Mouse (Mus musculus) mouse trophoblast stem cell (cell line): Measurements from ENCODE around the gene Tmem184b.

Experiments used
- in situ Hi-C, 2 experiments: fragments of 300-500 bp; cut with MseI, MboI; formaldehyde crosslinking; loops; 2 replicates in 1 of 2; 3 replicates in 1 of 2; pipeline ENCODE4 v1.15.1; 2025

Tmem184b gene

DNA sequence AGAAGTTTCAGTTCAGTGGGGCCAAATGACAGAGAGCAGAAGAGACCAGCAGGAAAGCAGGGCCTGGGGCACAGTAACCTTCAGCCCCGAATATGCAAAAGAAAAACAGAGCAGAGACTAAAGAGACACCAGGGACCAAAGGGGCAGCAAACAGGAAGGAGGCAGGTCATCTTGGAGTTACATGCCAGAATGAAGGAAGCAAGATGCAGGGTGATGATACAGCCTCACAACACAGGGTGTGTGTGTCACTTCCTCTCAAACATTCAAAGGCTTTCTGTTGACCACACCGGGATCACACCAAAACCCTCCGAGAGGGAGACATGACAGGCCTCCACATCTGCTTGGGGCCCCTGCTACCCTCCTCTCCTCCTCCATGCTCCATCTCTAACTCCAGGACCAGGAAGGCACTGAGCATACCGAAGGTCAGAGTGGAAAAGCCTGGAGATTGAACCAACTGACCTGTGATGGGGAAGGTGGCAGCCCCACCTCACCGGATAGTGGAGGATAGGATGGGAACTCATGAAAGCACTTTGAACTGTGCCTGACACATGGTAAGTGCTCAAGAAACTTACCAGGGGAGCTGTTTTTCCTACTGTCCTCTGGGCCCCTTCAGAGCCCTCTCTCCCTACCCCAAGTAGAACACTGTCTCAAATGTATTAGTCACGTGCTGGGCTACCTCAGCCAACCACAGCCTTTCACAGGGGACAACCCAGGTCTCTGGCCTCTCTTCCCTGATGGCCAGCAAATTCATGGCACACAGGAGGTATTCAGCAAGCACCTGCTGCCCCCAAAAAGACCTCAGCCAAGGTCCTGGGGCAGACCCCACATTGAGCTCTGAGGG, 3.0 kb downstream of the Tmem184b start:
- in situ Hi-C loops: no loop called here

DNA sequence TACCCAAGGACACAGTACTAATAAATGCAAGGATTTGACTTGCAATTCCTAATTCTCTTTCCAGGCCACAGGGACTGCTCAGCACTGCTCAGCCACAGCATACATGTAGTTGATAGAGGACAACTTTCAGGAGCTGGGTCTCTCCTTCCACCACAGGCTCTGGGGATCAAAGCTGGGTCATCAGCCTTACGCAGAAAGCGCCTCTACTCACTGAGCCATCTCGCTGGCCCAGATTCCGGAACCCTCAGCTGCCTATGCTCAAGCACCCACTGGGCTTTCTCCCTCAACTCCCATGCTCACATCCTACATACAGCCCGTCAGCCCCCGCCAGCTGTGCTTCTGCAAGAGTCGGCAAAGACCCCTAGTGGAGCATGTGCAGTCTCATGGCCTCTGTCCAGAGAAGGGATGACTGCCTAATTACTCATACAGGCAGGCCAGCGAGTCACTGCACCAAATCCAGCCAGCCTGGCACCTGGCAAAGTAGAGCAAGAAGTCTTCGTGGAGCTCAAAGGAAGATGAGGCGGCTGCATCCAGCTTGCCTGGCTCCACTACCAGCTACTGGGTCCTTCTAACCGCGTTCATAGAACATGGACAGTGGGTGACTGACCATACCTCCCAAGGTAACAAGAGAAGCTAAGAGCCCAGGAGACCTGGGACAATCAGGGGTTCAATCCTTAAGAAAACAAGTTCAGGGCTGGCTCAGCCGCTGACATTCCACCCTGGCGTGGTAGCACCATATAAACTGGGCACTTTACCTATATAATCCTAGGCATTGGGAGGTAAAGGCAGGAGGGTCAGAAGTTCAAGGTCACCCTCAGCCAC, 3.9 kb downstream of the Tmem184b start:
- in situ Hi-C loops: no loop called here

DNA sequence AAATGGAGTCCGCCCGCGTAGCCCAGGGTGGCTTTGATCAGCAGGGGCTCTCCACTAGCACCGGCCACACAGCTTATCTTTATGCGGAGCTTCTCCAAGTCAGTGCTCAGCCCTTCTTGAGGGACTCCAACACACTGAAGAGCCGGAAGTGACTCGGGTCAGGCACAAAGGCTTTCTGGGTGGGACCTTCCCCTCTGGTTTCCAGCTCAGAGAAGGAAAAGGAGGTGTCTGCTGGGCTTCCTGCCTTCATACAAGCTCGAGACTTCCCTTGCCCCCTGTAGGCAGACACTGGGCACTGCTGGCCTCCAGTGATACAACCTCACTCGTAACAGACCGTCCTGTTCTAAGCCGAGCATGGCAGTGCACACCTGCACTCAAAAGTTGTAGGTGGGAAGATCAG, 6.6 kb downstream of the Tmem184b start:
- in situ Hi-C loops: no loop called here

DNA sequence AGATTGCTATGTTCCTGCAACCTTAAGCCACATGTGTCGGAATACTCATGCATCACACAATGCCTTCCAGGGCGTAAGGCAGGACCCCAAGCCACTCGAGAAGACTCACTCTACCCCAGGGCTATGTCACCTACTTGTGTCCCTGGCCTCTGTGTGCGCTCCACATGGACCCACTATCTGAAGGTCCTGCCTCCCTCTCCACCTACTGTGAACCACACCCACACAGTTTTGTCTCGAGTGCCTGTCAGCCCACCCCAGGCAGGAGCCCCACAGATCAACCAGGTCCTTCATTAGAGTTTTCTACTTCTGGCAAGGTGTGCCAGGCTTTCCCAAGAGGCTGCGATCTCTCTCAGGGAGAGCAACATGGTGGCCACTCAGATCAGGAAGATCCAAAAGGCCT, 8.1 kb downstream of the Tmem184b start:
- in situ Hi-C loops: no loop called here

DNA sequence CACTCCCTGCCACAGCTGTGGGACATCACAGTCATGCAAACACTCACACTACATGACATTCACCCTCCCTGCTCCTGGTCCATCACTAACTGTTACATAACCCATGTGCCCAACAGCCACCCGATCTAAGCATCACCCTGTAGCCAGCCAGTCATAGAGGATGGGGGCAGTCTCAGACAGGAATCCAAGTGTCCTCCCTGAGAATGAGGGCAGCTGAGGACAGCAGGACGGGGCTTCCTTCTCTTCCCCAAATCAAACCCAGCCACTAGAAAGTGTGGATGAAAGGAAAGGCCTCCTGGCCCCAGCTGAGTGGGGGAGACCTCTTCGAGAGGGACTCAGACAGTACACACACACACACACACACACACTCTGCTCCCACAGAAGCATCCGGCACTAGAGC, 8.5 kb downstream of the Tmem184b start:
- in situ Hi-C loops: no loop called here

DNA sequence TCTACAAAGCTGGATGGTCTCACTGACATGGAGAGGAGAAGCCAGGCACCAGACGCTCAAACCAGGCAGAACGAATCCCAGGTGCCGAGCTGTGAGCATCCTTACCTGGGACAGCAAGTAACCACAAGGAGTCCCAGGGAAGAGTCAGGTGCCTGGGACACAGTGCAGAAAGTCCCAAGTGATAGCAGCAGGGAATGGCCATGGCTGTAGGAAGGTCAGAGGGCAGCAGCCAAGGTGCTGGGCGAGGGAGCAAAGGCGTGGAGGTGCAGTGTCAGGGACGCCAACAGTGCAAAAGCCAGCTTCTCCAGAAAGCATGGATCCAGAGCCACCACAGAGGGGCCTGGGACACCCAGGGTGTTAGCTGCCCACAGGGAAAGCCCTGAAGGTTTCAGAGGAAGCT, 10.3 kb downstream of the Tmem184b start:
- in situ Hi-C loops: no loop called here

DNA sequence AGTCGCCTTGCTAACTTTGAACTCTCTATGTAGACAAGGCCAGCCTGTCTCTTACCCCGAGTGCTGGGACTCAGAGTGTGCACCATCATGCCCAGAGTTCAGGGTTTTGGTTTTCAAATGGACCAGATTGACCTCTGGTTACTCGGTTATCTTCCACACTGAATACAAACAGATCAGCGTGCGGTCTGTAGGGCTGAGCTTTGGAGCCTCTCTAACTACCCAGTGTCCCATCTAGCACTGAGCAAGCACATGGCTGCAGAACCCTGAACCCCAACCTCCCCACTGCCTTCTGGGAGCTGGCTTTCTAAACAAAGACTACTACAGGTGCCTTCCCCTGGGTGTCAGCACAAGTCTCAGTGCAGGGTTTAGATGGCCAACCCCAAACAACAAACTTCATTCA, 10.8 kb downstream of the Tmem184b start:
- in situ Hi-C loops: no loop called here

DNA sequence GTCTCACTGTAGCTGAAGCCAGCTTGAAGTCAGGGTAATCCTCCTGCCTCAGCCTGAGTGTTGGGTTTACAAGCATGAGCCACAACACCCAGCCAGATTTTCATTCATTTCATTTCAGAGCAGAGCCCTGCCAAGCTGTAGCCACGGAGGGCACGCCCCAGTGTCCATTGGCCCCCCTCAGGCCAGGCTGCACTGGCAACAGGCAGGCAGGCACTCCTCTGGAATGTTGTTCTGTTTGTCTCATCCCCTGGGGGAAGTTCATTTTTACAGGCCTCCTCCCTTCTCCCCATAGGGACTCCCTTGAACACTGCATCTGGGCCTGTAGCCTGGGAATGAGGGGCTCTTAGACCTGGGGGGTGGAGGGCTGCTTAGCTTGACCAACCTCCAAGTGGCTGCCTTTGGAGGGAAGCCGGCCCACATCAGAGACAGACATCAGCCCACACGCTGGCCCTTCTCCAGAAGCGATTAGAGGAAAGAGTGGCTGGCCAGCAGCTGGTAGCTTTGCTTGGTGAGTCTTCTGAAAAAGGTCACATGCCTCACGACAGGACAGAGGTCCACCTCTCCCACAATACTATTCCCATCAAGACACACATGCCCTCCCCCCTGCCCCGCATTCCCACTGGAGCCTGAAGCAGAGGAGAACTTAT, 11.8 kb downstream of the Tmem184b start:
- in situ Hi-C loops: no loop called here

DNA sequence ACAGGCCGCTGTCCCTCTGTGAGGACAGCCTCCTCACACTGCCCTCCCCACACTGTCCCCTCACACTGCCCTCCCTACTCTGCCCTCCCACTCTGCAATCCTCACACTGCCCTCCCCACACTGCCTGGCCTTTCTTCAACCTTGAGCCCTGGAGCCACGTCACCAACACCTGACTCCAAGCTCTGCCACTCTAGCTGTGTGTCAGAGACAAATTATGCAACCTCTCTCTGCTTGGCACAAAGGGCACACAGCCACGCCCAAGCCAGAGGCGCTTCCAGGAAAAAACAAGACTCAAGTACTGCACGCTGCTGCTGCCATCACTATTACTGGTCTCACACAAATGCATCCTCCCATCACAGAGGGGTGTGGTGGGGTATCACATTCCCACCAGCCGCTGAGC, 12.9 kb downstream of the Tmem184b start:
- in situ Hi-C loops: no loop called here

DNA sequence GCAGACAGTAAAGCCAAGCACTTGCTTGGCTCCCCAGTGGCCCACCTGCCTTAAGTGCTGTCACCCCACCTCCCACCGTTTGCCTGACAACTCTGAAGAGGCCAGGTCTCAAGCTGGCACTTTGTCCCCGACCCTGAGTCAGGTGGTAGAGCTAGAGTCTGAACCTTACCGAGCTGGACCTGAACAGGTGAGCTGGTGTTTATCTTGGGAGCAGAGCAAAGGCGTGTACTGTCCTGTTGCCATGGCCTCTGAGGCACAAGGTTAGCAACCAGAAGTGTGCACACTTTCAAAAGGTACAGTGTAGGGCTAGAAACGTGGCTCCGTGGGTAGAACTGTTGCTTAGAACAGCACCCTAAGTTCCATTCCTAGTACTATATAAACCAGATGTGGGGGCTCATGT, 15.2 kb downstream of the Tmem184b start:
- in situ Hi-C loops: no loop called here

DNA sequence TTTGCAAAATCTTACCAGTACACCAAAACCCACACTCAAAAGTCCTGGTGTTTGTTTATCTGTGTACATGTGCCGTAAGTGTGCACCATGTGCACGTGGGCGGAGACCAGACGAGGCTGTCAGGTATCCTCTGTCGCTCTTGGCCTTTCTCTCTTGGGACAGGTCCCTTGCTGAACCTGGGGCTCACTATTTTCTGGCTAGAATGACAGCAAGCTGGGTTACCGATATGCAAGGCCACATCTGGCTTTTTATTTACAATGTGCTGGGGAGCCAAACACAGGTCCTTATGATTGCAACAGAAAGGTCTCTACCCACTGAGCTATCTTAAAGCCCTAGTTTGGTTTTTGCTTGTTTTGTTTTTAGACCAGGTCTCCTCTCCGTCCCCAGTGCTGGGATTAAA, 15.8 kb downstream of the Tmem184b start:
- in situ Hi-C loops: no loop called here

DNA sequence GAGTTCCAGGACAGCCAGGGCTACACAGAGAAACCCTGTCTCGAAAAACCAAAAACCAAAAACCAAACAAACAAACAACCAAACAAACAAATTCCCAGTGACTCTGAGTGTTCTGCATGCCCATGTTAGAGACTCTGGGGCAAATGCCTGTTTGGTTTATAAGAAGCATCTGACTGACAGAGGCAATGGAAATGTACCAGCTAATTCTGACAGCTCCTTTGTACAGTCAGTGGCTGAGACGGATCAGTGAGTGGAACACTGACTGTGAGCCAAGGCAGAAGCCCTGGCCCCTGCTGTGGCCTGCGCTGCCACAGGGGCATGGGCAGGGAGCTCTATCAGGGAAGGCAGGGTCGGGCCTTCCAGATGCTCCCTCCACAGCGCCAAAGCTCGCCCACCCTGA, 16.3 kb downstream of the Tmem184b start:
- in situ Hi-C loops: no loop called here

DNA sequence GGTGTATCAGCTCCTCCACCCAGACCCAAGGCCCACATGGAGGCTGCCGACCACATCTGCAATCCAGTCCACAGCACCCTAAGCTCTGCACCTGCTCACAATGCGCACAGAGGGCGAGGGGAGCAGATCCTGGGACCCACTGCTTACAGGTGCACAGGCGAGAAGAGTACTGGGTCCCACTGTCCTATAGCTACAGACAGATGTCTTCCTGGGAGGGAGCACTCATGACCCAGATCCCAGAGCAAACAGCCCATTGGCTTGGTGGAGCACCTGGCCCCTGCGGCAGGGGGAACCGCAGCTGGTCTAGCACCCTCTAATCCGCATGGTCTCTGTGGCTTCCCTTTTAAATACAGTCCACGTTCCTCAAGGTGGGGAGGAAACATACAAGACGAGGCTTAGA, 21.7 kb downstream of the Tmem184b start:
- in situ Hi-C loops: no loop called here

DNA sequence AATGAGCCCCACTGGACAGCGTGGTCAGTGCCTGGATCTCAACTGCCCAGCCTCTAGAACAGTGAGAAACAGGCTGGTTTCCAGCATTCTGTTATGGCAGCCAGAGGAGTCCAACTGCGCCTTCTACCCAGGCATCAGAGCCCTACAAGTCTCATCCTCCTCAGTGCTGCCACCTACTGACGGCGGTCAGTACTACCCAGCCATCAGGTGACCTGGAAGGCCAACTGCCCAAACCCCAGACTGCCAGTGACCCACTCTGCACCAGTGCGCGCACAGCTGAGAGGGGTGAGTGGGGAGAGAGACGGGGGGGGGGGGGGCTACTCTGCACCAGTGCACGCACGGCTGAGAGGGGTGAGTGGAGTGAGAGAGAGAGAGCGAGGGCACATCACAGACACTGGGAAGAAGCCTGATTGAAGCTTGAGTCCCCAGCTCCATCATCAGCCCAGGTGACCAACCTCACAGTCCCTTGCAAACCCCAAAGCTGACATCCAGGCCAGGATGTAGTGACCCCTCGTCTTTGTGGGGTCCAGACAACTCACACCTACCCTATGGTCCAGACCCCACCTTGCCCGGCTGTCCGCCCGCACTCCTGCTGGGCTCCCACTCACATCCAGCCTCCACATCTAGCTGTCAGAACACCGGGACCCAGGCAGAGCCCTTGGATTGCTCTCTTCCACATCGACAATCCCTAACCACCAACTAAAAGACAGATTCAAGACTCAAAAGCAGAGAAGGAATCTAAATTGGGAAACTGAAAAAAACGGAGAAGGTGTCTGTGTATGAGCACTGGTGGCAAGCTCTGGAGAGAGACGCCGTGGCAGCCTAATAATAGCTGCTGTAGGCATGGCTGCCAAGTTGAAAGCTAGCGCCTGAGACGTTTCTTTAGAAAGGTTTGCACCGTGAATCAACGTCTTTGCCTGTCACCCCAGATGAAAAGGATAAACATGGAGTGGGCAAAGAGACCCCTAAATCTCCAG, 22.6 kb downstream of the Tmem184b start:
- in situ Hi-C loops: no loop called here

DNA sequence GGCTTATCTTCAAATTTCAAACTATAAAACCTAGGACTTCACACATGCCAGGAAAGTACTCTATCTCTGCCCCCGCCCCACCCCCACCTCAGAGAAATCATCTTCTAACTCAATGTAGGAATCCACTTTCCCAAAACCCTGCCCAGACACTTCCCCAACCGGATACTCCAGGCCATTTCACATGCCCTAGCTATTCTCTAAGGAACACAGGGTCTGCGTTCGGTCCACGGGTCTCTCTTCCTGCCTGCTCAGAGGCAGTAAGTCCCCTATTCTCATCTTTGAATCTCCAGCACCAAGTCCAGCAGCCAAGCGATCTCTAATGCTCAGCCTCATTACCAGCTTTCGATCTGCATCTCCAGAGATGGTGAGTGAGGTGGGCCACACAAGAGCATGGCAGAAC, 23.7 kb downstream of the Tmem184b start:
- in situ Hi-C loops: no loop called here

DNA sequence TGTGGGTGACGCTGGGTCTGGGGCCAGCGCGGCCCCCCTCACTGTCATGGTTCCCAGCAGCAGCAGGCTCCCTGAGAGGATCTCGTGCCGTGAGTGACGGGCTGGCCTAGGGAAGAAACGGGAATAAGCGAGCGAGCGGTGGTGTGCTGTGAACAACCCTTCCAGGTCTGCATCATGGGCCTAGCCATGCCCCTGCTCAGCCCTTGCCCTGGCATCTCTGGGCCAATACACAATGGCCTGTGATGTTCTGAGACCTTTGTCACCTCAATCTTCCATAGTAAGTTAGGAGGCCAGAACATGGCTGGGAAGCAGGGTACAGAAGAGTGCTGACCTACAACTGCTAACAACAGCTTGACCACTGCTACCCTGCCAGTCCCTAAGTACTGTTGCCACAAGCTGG, 24.8 kb downstream of the Tmem184b start:
- in situ Hi-C loops: no loop called here

DNA sequence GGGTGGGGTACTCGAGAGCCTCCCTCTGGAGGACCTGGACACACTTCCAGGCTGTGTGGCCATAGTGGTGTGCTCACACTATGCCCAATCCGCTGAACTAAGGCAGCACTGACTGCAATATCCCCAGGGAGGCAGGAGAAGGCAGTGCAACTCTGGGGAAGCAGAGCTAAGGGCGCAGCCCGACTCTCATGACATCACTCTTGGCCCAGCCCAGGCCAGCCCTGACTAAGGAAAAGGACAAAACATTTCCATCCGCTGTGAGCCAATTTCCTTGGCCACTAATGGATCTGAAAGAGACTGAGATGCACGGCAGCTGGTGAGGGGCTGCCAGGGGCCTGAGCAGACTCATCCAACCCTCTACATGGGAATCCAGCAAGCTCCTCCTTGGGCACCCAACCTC, 25.7 kb downstream of the Tmem184b start:
- in situ Hi-C loops: no loop called here

DNA sequence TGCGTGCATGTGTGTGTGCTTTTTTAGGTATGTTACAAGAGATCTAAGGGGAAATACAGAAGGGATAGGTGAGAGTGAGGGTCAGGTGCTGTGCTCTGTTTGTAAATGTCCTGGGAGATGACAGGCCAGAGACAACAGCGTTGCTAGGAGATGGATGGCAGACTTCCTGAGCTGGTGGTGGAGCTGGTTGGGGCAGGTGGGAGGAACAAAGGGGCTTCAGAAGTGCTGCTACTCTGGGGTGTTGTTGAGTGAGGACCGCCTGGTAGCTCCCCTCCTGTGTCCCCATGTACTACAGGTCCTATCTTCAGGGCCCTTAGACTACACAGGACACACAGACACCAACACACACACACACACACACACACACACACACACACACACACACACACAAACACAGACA, 28.6 kb downstream of the Tmem184b start:
- in situ Hi-C loops: no loop called here

DNA sequence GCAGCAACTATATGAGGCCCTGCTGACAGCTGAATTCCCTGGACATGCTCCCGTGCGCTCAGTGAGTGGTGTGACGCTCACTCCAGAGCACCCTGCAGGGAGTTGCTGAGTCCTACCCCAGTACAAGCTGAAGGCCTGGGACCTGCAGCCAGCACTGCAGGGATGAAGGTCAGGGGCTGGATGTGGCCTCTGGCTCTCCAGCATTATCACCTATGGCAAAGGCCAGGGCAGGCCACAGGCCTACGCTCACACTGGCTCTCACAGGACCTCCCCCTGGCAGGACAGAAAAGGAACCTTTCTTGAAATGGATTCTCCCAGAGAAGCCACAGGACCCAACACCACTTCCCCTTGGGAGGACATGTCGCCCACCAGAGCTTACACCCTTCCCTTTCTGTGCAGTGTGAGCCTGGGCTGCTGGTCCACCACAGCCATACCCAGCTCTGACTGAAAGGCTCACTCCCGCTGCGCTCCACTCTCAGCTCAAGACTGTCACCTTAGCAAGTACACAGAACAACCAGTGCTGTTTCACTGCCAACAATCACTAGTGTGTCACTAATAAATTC, 33.0 kb downstream of the Tmem184b start:
- in situ Hi-C loops: no loop called here

DNA sequence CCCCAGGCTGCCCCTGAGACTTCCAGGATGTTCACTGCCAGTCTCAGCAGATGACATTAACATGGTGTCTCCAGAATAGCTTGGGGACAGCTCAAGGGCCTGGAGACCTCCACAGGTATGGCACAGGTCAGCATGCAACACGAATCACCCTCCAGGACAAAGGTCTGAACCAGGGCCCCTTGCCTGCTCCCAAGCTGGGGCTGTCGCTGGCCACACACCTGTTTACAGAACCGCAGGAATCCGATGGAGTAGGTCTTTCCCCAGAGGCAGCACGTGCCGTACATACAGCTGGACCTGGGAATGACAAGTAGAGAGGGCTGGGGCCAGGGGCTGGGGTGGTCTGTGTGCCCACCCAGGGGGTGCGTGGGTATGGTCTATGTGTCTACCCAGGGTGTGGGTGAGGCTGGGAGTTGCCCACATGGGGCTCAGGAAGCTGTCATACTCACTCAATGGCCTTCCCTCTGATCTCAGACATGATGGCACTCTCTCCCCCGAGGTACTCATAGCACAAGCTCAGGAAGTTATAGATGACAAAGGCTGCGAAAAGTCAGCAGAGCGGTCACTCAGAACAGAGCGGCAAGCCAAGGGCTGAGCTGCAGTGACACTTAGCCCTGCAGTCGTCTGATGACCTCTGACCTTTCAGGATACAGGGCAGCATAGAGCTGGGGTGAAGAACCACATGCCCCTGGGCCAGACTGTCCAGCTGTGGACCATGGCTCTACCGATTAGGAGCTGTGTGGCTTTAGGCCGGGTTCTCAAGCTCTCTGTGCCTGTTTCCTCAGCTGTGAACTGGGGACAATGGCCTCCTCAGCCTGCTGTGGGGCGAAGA, 33.7 kb downstream of the Tmem184b start:
- in situ Hi-C loops: no loop called here
